Mouse (Mus musculus) embryonic facial prominence, embryonic 11.5 days (tissue): ENCODE measurements around the gene Rnf144a. TPM values are rescaled to one million over a fixed set of nuclear protein-coding genes. Genes with fewer than 3 reads are reported as not detected.

Source experiments
- ATAC-seq: fragments of 200-750 bp; cut with Nextera tagmentation; replicated peaks from 2 replicates; pipeline ENCODE4 v1.8.0; 2017; ENCODE audit warnings: low read depth; ENCODE audit not compliant: insufficient number of reproducible peaks, low FRiP score, low TSS enrichment
- DNase-seq: peaks from one replicate; pipeline ENCODE4 v3.0.0-alpha.2; 2015; ENCODE audit warnings: low spot score
- H3K27ac ChIP-seq: fragments of 300-500 bp; sonication (generic); replicated peaks from 2 replicates; pipeline ENCODE4 v1.5.1; 2014; ENCODE audit warnings: mild to moderate bottlenecking, low read depth, low read length, control low read depth
- H3K27me3 ChIP-seq: fragments of 300-500 bp; sonication (generic); 2 replicates; pipeline ENCODE4 v1.6.1; 2014; ENCODE audit warnings: mild to moderate bottlenecking, low read length, moderate library complexity, mixed read lengths; ENCODE audit not compliant: control insufficient read depth, insufficient read depth
- H3K36me3 ChIP-seq: fragments of 300-500 bp; sonication (generic); replicated peaks from 2 replicates; pipeline ENCODE4 v1.6.1; 2014; ENCODE audit warnings: low read depth, mild to moderate bottlenecking, low read length, moderate library complexity, mixed read lengths; ENCODE audit not compliant: control insufficient read depth, insufficient read depth
- H3K4me1 ChIP-seq: fragments of 300-500 bp; sonication (generic); 2 replicates; pipeline ENCODE4 v1.6.1; 2014; ENCODE audit warnings: low read length, mixed read lengths; ENCODE audit not compliant: control insufficient read depth, insufficient read depth
- H3K4me2 ChIP-seq: fragments of 300-500 bp; sonication (generic); 2 replicates; pipeline ENCODE4 v1.6.1; 2014; ENCODE audit warnings: low read depth, mild to moderate bottlenecking, control low read depth, low read length, moderate library complexity
- H3K4me3 ChIP-seq: fragments of 300-500 bp; sonication (generic); 2 replicates; pipeline ENCODE4 v1.5.1; 2014; ENCODE audit warnings: low read depth, low read length, control low read depth
- H3K9ac ChIP-seq: fragments of 300-500 bp; sonication (generic); replicated peaks from 2 replicates; pipeline ENCODE4 v1.6.1; 2014; ENCODE audit warnings: mild to moderate bottlenecking, control low read depth, low read length
- H3K9me3 ChIP-seq: fragments of 300-500 bp; sonication (generic); replicated peaks from 2 replicates; pipeline ENCODE4 v1.6.1; 2016; ENCODE audit warnings: mild to moderate bottlenecking, low read length, inconsistent platforms, mixed read lengths; ENCODE audit not compliant: control insufficient read depth
- WGBS: fragments of 180-500 bp; shearing (Covaris S2); extraction: QIAGEN DNeasy Blood & Tissue Kit; methylation state at CpG from one replicate; pipeline ENCODE4 v1.1.7; 2014; 5-methylcytosine and 5-hydroxymethylcytosine counted together
- microRNA-seq: library from miRNA; unstranded; fragments of <30 nt; microRNA quantifications from one replicate; pipeline ENCODE4, GENCODE M21; 2016; ENCODE audit warnings: borderline number of aligned reads
- polyA plus RNA-seq: library from polyadenylated mRNA; unstranded; fragments of >200 nt; fragmentation: Nextera tagmentation; extraction: Ambion mirVana; gene quantifications from 2 replicates; pipeline ENCODE4 v1.2.1, GENCODE M21; 2014

Gene Rnf144a
- polyA plus RNA-seq, 1 experiment from 2014 or later: 32.2 TPM

- H3K27me3 ChIP-seq: no peaks in the 10 kb centered on the region
- H3K4me3 ChIP-seq: no peak overlapping the region
- H3K4me2 ChIP-seq: no peak overlapping the region
- no peaks in the 10 kb centered on the region for H3K4me1 ChIP-seq
- H3K9me3 ChIP-seq: no peaks in the 10 kb centered on the region
- H3K36me3 ChIP-seq: no peaks in the 10 kb centered on the region
- WGBS: 46% methylated on average over 7 of the region's 7 CpGs
- ATAC-seq (no peak), DNase-seq (peak; percentile 86)
- no peak overlapping the region for H3K27ac ChIP-seq
- H3K9ac ChIP-seq: no peak overlapping the region
Measured at GRCm38 (mm10) chr12:26277002-26277669, 137.9 kb downstream of the Rnf144a start.

GRCm38 (mm10) chr12:26276556-26276955 lies 138.5 kb downstream of the Rnf144a start:
- Histone ChIP-seq H3K9ac (no peak overlapping the region), H3K4me2 (no peak overlapping the region), H3K27ac (no peak overlapping the region), H3K27me3 (no peaks in the 10 kb centered on the region), H3K4me3 (no peak overlapping the region), H3K36me3 (no peaks in the 10 kb centered on the region), H3K9me3 (no peaks in the 10 kb centered on the region), H3K4me1 (no peaks in the 10 kb centered on the region)
- WGBS: 79% methylated on average over 2 of the region's 2 CpGs
- DNase-seq: no peak
- ATAC-seq: no peak

Small RNA genes lying within 50 kb of the gene (microRNA-seq; reads per million reads assigned to microRNA genes)
- 30.6 reads per million, percentile 26 among the genes with 10 or more reads in this experiment for gene Mir6538

Other genes starting within 250 kb of the Rnf144a start
- 0.67 and 1.0 TPM in 2 replicates for gene Rsad2, start 41.2 kb upstream of the Rnf144a start, polyA plus RNA-seq
- gene Cmpk2, start 54.0 kb upstream of the Rnf144a start, polyA plus RNA-seq: 5.9 and 6.4 TPM in 2 replicates